Mouse (Mus musculus): Measurements from ENCODE around the gene Peli2.

Peli2 gene

GRCm38 (mm10) chr14:48212839-48213238 lies 92.2 kb downstream of the Peli2 start:
- DNase-seq (ENCODE audit: low read depth in 1 of 2, low spot score in 2 of 2), result no peak

GRCm38 (mm10) chr14:48213593-48213992 lies 93.0 kb downstream of the Peli2 start:
- DNase-seq (ENCODE audit: low read depth in 1 of 2, low spot score in 2 of 2), result no peak

GRCm38 (mm10) chr14:48222051-48222450 lies 101.4 kb downstream of the Peli2 start:
- no peak for DNase-seq (ENCODE audit: low read depth in 1 of 2, low spot score in 2 of 2)

- DNase-seq (ENCODE audit: low read depth in 1 of 2, low spot score in 2 of 2), result no peak
These were observed 102.1 kb downstream of the Peli2 start for GRCm38 (mm10) chr14:48222684-48223083.

GRCm38 (mm10) chr14:48224203-48224602 lies 103.6 kb downstream of the Peli2 start:
- no peak for DNase-seq (ENCODE audit: low read depth in 1 of 2, low spot score in 2 of 2)

GRCm38 (mm10) chr14:48224861-48225300 lies 104.3 kb downstream of the Peli2 start:
- no peak for DNase-seq (ENCODE audit: low read depth in 1 of 2, low spot score in 2 of 2)

GRCm38 (mm10) chr14:48225810-48226446 lies 105.3 kb downstream of the Peli2 start:
- DNase-seq (ENCODE audit: low read depth in 1 of 2, low spot score in 2 of 2), result no peak

- no peak for DNase-seq (ENCODE audit: low read depth in 1 of 2, low spot score in 2 of 2)
These were observed 106.1 kb downstream of the Peli2 start for GRCm38 (mm10) chr14:48226759-48227158.

- DNase-seq (ENCODE audit: low read depth in 1 of 2, low spot score in 2 of 2), result no peak
These were observed 114.3 kb downstream of the Peli2 start for GRCm38 (mm10) chr14:48234785-48235519.

GRCm38 (mm10) chr14:48241335-48241734 lies 120.7 kb downstream of the Peli2 start:
- no peak for DNase-seq (ENCODE audit: low read depth in 1 of 2, low spot score in 2 of 2)

GRCm38 (mm10) chr14:48246236-48246635 lies 125.6 kb downstream of the Peli2 start:
- DNase-seq (ENCODE audit: low read depth in 1 of 2, low spot score in 2 of 2), result no peak

GRCm38 (mm10) chr14:48246963-48247362 lies 126.3 kb downstream of the Peli2 start:
- DNase-seq (ENCODE audit: low read depth in 1 of 2, low spot score in 2 of 2), result no peak

GRCm38 (mm10) chr14:48249459-48249858 lies 128.8 kb downstream of the Peli2 start:
- no peak for DNase-seq (ENCODE audit: low read depth in 1 of 2, low spot score in 2 of 2)

- DNase-seq (ENCODE audit: low read depth in 1 of 2, low spot score in 2 of 2), result no peak
These were observed 129.3 kb downstream of the Peli2 start for GRCm38 (mm10) chr14:48249909-48250308.

- no peak for DNase-seq (ENCODE audit: low read depth in 1 of 2, low spot score in 2 of 2)
These were observed 130.9 kb downstream of the Peli2 start for GRCm38 (mm10) chr14:48251381-48251979.

GRCm38 (mm10) chr14:48253183-48253582 lies 132.6 kb downstream of the Peli2 start:
- DNase-seq (ENCODE audit: low read depth in 1 of 2, low spot score in 2 of 2), result no peak

GRCm38 (mm10) chr14:48254696-48255095 lies 134.1 kb downstream of the Peli2 start:
- DNase-seq (ENCODE audit: low read depth in 1 of 2, low spot score in 2 of 2), result no peak

- no peak for DNase-seq (ENCODE audit: low read depth in 1 of 2, low spot score in 2 of 2)
These were observed 134.7 kb downstream of the Peli2 start for GRCm38 (mm10) chr14:48255290-48255689.

- DNase-seq (ENCODE audit: low read depth in 1 of 2, low spot score in 2 of 2), result no peak
These were observed 137.1 kb downstream of the Peli2 start for GRCm38 (mm10) chr14:48257759-48258158.

GRCm38 (mm10) chr14:48258696-48259366 lies 138.2 kb downstream of the Peli2 start:
- DNase-seq (ENCODE audit: low read depth in 1 of 2, low spot score in 2 of 2), result no peak

GRCm38 (mm10) chr14:48263146-48263545 lies 142.5 kb downstream of the Peli2 start:
- DNase-seq (ENCODE audit: low read depth in 1 of 2, low spot score in 2 of 2), result no peak

GRCm38 (mm10) chr14:48266710-48267109 lies 146.1 kb downstream of the Peli2 start:
- DNase-seq (ENCODE audit: low read depth in 1 of 2, low spot score in 2 of 2), result no peak
